Mouse (Mus musculus): ENCODE measurements around the gene Slc35e3.

Gene Slc35e3

DNA sequence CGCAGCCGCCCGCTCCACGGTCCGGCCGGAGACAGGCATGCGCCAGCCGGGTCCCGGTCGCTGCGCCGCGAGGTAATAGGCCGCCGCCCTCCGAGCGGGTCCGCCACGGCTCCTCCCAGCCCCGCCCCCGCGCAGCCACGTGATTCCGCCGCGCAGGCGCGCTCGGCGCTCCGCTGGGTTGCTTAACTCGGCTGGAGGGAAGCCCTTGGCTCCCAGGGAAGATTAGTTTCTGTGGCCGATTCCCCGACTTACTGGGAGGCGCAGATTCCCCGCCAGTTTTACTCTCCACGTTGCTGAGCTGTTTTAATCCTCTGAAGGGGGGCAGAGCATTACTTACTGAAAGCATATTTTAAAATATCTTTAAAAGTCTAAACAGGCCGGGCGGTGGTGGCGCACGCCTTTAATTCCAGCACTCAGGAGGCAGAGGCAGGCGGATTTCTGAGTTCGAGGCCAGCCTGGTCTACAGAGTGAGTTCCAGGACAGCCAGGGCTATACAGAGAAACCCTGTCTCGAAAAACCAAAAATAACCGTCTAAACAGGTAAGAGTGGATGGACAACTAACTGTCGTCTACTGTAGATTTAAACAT lies at the start of gene Slc35e3:
Slc35e3 (minus strand) TSS at position 69 of the 587 bp plus-strand sequence.
- peak; percentile 98 to 99 for DNase-seq

- DNase-seq = no peak
These were observed 49.0 kb upstream of the Slc35e3 start for GRCm38 (mm10) chr10:117795206-117795605.

- DNase-seq = peak in 1 of 2 experiments; percentile 13
These were observed 47.4 kb upstream of the Slc35e3 start for GRCm38 (mm10) chr10:117793436-117794030.

DNA sequence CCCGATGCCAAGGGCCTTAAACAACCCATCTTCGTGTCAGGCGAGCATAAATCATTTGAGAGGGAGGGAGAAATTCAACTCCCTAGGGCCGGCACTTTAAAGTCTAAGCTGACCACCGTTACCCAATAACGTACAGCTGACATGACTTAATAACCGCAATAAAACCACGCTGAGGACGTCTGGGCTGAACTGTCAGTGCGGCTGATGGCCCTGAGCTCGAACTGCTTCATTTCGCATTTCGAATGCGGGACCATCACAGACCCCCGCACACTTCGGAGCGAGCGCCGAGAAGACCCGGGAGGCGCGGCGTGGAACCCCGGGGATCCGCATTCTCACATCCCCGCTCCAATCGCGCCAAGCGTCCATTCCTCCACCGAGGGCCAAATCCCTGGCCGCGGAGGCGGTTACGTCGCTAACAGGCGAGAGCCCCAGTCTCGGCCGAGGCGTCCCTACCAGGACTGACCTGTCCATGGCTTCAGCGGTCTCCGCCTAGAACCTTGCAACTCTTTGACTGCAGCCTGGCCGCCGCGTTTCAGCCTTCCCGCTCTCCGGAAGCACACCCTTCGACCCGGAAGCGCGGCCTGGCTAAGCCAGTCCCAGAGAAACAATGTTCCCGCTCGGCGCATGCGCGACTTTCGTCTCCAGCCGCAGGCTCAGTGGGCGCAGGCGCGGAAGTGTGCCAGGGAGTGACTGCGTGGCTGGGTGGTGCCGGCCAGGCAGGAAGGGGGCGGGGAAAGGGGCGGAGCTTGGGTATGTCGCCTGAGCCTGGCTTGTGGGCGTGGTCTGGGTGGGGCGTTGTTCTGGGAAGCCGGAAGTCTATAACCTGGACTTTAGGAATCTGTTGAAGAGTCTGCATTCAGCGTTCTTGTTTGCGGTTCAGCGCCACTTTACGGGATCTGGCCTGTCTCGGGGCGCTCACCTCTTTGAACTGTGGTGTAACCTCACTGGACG lies 46.3 kb upstream of the Slc35e3 start, which contains the start of gene Nup107:
Nup107 (minus strand) TSS at position 565 of the 951 bp plus-strand sequence.
- peak; percentile 100 for DNase-seq

DNA sequence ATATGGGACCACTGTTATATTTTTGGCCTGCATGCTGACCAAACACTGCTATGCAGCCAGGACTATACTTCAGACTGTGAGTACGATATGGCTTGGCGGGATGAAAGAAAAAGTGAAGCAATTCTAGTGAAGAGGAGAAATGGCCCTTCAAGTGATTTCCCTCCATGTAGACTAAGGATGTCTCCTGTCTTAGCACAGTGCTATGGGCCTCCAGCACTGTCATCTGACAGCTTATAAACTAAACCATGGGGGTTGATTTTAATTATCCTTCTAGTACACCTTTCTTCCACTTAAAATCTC lies 45.0 kb upstream of the Slc35e3 start:
- no peak for DNase-seq

GRCm38 (mm10) chr10:117790421-117791170 lies 44.4 kb upstream of the Slc35e3 start:
- no peak for DNase-seq

DNA sequence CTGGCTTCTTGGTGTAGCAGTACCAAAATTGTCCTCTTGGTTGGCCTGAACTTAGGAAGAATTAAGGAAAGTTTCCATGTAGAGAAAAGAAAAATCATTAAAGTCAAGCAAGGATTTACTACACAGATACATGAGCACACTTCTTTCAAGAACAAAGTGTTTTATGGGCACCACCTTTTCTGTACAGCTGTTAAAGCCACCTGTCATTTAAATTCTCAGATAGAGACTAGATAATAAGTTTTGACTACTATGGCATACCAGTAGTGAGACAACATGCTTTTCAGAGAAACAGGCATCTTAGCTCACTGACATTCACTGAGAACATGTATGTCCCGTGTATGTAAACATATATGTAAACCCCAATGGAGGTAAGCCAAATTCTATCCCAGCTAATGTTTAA lies 43.8 kb upstream of the Slc35e3 start:
- no peak for DNase-seq

- DNase-seq = no peak
These were observed 38.5 kb upstream of the Slc35e3 start for GRCm38 (mm10) chr10:117784646-117785045.

DNA sequence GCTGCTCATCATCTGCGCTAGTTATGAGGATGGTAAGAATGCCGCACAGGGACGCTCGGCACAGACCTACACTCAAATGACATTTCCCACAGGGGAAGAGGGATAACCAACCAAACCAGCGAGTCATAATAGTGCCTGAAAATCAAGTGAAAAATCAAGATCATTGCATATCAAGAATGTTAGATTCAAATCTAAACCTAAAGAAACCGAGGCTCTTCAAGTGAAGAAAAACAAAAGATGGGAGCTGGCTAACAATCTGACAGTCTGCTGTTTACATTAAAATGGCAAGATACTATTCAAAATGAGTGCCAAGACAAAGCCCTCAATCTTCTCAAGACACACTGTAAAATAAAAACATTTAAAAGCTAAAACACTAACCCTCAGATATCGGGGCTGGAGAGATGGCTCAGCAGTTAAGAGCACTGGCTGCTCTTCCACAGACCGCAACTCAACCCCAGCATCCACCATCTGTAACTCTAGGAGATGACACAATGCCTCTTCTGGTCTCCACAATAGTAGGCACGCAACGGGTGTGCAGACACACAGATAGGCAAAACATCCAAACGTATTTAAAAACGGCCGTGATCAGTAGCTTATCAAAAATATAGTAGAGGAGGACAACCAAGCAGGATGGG lies 37.7 kb upstream of the Slc35e3 start:
- DNase-seq = no peak

DNA sequence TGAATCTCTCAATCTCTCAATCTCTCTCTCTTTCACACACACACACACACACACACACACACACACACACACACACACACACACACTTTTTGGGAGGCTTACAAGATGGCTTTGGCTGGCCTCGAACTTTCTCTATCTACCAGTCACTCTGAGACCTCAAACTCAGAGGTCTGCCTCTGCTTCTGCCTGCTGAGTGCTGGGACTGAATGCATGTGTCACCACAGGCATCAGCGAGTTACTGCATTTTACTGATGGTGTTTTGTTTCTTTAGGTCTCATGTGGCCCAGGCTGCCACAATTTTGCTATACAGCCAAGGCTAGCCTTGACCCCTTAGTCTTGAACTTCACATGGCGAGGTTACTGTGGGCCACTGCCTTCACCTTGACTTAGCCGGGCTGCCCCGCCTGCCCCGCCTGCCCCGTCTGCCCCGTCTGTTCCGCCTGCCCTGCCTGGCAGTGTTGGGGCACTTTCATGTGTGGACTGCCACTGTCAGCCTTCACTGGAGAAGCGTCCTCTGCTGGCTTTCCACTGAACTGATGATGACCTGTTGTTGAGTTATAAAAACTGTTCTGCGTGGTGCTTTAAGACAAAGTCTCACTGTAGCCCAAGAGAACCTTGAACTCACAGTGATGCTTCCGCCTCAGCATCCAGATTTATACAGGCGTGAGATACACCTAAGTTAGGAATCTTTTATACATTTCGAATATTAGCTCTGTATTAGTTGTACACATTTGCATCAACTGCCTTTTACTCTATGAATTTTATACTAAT lies 36.5 kb upstream of the Slc35e3 start:
- no peak for DNase-seq

DNA sequence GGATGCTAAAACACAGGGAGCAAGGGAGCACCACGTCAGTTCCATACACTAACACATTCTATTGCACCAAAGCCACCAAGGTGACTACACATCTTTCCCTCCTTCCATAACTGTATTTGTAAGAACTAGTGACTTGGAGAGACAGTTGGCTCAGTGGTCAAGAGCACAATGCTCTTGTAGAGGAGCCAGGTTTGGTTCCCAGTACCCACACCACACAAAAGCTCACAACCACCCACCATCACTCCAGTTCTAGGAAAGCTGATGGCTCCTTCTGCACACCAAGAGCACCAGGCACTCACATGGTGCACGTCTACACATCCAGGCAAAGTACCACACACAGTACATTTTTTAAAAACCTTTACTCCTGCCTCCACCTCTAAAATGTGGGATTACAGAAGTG lies 35.9 kb upstream of the Slc35e3 start:
- no peak for DNase-seq

- DNase-seq = no peak
These were observed 35.0 kb upstream of the Slc35e3 start for GRCm38 (mm10) chr10:117781021-117781725.

DNA sequence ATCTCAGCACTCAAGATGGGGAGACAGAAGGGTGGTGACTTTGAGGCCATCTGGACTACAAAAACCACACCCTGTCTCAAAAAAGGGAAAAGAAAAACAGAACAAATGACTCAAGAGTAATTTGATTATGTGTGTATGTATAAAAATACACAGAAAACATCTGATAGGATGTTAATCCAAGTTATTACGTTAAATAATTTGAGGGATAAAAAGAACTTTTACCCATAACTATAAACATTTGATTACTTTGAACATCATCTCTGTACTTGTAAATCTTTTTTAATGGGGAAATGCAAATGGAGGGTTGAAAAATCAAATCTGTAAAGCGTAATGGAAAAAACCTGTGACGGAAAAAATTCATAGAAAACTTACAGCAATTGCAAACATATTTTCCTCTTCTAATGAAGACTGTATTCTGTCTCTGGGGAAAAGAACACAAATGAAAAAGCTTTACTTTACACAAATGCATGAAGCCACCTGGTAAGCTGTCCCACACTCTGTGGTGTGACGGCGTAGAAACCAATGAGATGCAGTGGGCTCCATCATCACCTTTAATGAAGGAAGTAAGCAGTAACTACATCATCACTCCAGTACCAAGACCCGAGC lies 34.2 kb upstream of the Slc35e3 start:
- DNase-seq = no peak

- DNase-seq = no peak
These were observed 33.6 kb upstream of the Slc35e3 start for GRCm38 (mm10) chr10:117779581-117780305.

GRCm38 (mm10) chr10:117778951-117779350 lies 32.8 kb upstream of the Slc35e3 start:
- no peak for DNase-seq

DNA sequence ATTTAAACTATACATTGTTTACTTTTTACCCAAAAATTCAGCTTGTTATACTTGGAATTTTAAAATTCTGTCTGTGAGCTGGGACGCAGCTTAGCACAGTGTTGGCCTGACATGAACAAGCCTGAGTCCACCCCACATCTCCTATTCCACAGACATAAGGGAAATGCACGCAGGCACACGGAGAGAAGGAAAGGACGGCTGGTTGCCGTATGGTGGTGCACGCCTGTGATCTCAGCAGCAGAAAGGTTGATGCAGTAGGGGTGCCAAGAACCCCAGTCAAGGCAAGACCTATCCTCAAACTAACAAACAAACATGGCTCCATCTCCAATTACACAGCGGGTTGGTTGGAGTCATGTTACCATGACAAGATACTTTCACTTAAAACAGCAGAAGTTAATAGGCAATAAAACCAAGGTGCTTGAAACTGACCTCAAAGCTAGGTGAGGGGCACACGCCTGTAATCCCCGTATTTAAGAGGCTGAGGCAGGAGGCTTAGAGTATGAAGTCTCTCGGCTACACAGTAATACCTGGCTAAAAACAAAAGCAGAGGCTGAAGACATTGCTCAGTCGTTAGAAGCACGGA lies 32.3 kb upstream of the Slc35e3 start:
- DNase-seq = no peak

- no peak for DNase-seq
These were observed 31.5 kb upstream of the Slc35e3 start for GRCm38 (mm10) chr10:117777501-117778327.

DNA sequence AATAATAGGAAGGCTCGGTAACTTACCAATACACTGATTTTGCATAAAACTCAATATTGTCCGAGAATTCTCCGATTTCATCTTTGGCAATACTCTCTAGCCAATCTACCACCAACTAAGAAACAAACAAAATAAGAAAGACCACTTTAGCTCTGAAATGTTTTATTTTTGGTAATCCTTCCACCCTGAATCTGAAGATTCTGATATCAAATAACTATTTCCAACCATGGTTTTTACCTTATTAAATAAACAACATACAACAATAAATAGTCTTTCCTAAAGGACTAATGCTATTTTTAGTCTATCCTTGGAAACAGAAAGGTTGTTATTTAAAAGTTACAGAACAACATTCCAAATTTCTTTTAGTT lies 30.9 kb upstream of the Slc35e3 start:
- DNase-seq = no peak
